Mouse (Mus musculus) cortical plate, adult 2 months (tissue): ENCODE data around the gene Pcgf1. TPM values are rescaled to one million over a fixed set of nuclear protein-coding genes. Genes with fewer than 3 reads are reported as not detected.

Experiments used
- H3K27ac ChIP-seq: fragments of 200-500 bp; 2 replicates; pipeline ENCODE4 v1.5.1; 2012; ENCODE audit warnings: low read length, control low read depth, inconsistent platforms; ENCODE audit not compliant: insufficient read depth
- H3K4me1 ChIP-seq: fragments of 200-500 bp; 2 replicates; pipeline ENCODE4 v1.6.1; 2011; ENCODE audit warnings: low read length; ENCODE audit not compliant: control insufficient read depth, insufficient read depth
- H3K4me3 ChIP-seq: fragments of 200-500 bp; 2 replicates; pipeline ENCODE4 v1.5.1; 2011; ENCODE audit warnings: mild to moderate bottlenecking, low read length, control low read depth; ENCODE audit not compliant: insufficient read depth
- CTCF ChIP-seq: fragments of 200-500 bp; IDR thresholded peaks from 2 replicates; pipeline ENCODE4 v1.5.1; 2011; ENCODE audit warnings: mild to moderate bottlenecking, control low read depth, low read length; ENCODE audit not compliant: insufficient read depth; ENCODE audit errors: extremely low read depth
- POLR2A ChIP-seq: fragments of 200-500 bp; IDR thresholded peaks from 2 replicates; pipeline ENCODE4 v1.6.1; 2011; ENCODE audit warnings: mild to moderate bottlenecking, low read length, control low read depth; ENCODE audit not compliant: insufficient read depth; ENCODE audit errors: extremely low read depth
- polyA plus RNA-seq: library from polyadenylated mRNA; depleted of rRNA; stranded (reverse); fragments of >200 nt; gene quantifications from 2 replicates; pipeline ENCODE4 v1.2.3, GENCODE M21; 2012; rRNA removed

Pcgf1 gene
- polyA plus RNA-seq, 1 experiment = 40.2 TPM

DNA sequence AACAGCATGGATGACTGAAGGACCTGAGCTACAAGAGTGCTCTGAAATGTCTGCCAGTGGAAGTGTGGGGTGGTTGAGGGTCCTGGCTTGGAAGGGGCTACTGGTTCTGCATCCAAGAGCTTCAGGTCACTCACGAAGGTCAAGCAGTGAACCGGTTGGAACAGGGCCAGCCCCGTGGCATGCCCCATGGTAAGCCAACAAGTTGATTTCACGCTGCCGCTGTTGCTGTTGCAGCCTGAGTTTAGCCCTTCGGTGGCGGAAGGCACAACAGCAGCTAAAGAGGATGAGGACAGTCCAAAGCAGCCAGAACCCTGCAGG, 42.0 kb downstream of the Pcgf1 start:
- Histone ChIP-seq H3K4me1 (no peaks in the 10 kb centered on the region), H3K4me3 (no peak overlapping the region), H3K27ac (no peak overlapping the region)
- no peak for TF ChIP-seq CTCF

DNA sequence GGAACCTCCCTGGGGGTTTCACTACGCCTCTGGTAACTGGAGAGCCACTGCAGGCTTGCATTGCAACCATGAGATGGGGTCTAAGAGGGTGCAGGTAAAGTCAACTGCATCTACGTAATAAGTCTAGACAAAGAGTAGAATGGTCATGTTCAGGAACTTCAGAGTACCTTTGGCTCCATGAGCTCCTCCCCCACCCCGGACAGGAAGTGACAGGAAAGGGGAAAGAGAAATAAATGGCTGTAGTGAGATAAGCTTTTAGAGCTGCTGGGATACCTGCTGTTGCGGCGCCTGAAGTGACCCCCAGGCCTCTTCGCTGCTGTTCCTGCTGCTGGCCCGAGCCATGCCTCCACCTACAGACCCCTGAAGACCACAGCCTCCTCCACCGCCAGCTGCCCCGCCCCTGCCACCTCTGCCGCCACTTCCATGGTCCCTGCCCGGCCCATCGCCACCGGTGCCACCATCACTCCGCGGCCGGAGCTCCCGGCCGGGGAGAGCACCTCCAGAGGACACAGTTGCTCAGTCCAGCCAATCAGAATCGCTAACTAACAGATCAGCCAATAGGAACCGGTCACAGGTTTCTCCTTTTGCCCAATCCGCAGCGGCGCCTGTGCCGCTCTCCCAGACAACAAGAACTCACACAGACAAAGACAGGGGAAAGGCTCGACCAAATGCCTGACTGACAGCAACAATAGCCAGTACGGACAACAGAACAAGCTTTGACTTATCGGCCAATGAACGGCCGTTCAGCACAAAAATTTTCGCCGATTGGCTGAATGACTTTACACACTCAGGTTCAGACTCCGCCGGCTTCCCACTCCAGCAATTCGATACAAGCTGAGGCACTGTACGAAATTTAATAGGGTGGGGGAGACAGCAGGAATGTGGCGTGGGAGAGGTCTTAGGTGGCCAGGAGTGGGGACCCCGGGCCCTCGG, 43.5 kb downstream of the Pcgf1 start, which contains the start of gene Wbp1:
Gene Wbp1 (minus strand): TSS at position 630 of the 933 bp plus-strand sequence.
- Histone ChIP-seq H3K27ac (peak within 1 kb of the TSS; percentile 19), H3K4me3 (peak within 1 kb of the TSS; percentile 51), H3K4me1 (no peaks in the 10 kb centered on the region)
- TF ChIP-seq POLR2A (peak; percentile 69), CTCF (no peak)

DNA sequence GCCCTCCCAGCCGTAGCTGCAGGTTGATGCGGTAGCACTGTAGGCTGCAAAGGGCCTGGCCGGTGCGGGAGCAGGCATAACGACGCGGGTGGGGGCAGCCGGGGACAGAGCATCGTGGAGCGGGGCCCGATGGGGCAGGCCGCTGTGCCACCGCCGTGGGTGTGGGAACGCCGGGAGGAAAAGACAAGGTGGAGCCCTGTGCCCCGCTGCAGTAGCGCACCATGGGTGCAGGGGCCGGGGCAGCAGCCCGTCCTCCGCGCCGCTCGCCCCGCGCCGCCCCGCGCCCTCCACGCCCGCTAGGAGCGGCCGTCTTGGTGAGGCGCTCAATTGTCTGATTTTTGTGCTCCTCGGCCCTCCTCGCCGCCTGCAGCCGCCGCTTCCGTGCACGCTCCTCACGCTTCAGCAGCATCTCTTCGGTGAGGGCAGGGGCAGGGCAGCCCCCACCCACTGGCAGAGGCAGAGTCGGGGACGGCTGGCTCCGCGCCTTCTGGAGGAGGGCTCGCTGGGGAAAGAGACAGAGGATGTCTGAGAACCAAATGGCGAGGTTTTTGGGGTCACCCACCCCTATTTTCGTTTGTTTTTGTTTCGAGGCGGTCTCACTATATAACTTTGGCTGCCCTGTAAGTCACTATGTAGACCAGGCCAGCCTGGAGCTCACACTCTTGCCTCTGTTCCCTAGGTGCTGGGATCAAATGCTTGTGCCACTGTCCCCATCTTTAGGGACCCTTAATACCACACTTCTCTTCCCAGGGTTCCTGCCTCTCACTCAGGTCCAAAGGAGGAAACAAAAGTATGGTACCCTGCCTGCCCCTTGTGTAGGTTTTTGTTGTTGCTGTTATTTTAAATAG, 44.4 kb downstream of the Pcgf1 start:
- TF ChIP-seq CTCF = no peak
- no peak for TF ChIP-seq POLR2A
- H3K27ac ChIP-seq = peak overlapping the region; percentile 18; the same call in 1 of the 2 replicates
- H3K4me3 ChIP-seq = peak overlapping the region; percentile 51
- no peaks in the 10 kb centered on the region for H3K4me1 ChIP-seq

DNA sequence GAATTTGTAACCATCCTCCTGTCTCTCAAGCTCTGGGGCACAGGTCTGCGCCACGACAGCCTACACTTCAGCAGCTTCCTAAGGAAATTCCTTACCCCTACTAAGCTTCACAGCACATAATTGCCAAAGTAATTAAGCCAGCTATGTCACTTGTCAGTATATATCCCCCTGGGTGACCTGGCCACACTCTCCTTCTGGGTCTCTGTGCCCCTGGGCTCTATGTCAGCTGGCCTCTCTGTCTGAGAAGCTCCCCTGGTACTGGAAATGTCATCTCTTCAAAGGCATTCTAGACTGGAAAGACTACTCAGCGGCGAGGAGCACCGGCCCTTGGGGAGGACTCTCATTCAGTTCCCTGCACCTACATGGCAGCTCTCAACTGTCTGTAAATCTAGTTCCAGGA, 45.3 kb downstream of the Pcgf1 start:
- no peak overlapping the region for H3K4me3 ChIP-seq
- no peak for TF ChIP-seq CTCF
- no peak for TF ChIP-seq POLR2A
- H3K27ac ChIP-seq = no peak overlapping the region
- H3K4me1 ChIP-seq = no peaks in the 10 kb centered on the region

DNA sequence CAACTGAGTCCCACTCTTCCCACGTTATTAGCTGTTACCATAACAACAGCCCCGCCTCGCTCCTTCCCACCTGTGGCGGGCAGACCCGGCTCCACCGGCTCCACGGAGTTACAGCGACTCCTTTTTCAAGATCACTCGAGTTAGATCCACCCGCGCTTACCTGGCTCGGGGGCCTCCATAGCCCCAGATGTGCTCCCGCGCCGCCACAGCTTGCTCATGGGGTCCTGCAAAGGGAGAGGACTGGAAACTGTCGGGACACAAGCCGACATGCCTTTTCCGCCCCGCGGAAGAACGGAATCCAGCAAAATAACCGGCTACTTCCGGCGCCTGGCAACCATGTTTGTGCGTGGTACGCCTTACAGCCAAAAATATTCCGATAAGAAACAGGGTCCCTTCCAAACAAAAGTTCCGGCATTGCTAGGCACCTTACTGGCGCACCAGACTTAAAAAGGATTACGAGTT, 47.2 kb downstream of the Pcgf1 start:
- peak overlapping the region; percentile 63 for H3K4me3 ChIP-seq
- TF ChIP-seq POLR2A = peak; percentile 72
- no peak for TF ChIP-seq CTCF
- no peak overlapping the region for H3K27ac ChIP-seq
- no peaks in the 10 kb centered on the region for H3K4me1 ChIP-seq

DNA sequence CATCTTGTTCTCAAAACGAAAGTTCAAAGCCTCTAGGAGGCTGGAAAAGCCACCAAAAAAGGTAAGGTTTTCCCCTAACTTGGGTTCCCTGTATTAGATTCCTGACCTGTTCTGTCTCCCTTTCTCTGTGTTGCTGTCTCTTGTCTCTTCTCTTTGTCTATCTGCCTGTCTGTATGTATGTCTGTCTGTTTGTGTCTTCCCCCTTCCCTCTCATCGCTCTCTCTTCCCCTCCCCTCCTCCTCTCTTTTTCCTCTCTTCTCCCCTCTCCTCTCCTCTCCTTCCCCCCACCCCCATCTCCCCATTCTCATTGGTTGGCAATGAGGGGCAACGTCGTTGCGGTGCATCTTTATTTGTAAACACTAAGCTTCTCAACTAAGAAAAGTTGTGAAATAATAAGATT, 47.7 kb downstream of the Pcgf1 start, which contains the start of gene Ino80b:
Gene Ino80b (minus strand): TSS at position 101 of the 400 bp plus-strand sequence.
- no peak for TF ChIP-seq POLR2A
- TF ChIP-seq CTCF = no peak
- no peak within 1 kb of the TSS for H3K27ac ChIP-seq

DNA sequence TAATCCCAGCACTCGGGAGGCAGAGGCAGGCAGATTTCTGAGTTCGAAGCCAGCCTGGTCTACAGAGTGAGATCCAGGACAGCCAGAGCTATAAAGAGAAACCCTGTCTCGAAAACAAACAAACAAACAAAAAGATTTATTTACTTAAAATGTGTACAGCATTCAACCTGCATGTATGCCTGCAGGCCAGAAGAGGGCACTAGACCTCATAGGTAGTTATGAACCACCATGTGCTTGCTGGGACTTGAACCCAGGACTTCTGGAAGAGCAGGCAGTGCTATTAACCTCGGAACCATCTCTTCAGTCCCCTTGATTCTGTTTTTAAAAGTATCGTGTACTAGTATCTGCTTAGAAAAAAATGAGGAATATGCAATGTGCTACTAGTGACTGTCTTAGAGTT, 49.8 kb downstream of the Pcgf1 start:
- H3K4me3 ChIP-seq = no peak overlapping the region

More for the DNA sequence above, 47.7 kb downstream of the Pcgf1 start, which contains the start of gene Ino80b:
- H3K4me3 ChIP-seq = peak within 1 kb of the TSS; percentile 63
- no peaks in the 10 kb centered on the region for H3K4me1 ChIP-seq

More for the DNA sequence above, 49.8 kb downstream of the Pcgf1 start:
- no peak for TF ChIP-seq POLR2A
- no peak for TF ChIP-seq CTCF
- H3K4me1 ChIP-seq = no peaks in the 10 kb centered on the region
- H3K27ac ChIP-seq = no peak overlapping the region

Other genes starting within 250 kb of the Pcgf1 start
- gene Sema4f, start 138.1 kb upstream of the Pcgf1 start, polyA plus RNA-seq = 33.5 and 33.7 TPM in 2 replicates
- 0.06 and 0.17 TPM in 2 replicates for gene M1ap, start 131.0 kb upstream of the Pcgf1 start, polyA plus RNA-seq
- gene Dok1, start 44.4 kb upstream of the Pcgf1 start, polyA plus RNA-seq = 1.2 and 1.9 TPM in 2 replicates
- 4.9 and 6.6 TPM in 2 replicates for gene Loxl3, start 43.7 kb upstream of the Pcgf1 start, polyA plus RNA-seq
- gene Aup1, start 23.3 kb upstream of the Pcgf1 start, polyA plus RNA-seq = 224 and 239 TPM in 2 replicates
- gene Htra2, start 22.6 kb upstream of the Pcgf1 start, polyA plus RNA-seq = 58.8 and 66.9 TPM in 2 replicates
- gene Dqx1, start 20.0 kb upstream of the Pcgf1 start, polyA plus RNA-seq = 0.52 and 0.68 TPM in 2 replicates
- not detected in 2 replicates for gene Tlx2, start 7.6 kb upstream of the Pcgf1 start, polyA plus RNA-seq
- gene Lbx2, start 8.5 kb downstream of the Pcgf1 start, polyA plus RNA-seq = 0.40 and 0.42 TPM in 2 replicates
- 8.1 and 9.7 TPM in 2 replicates for gene Ccdc142, start 23.7 kb downstream of the Pcgf1 start, polyA plus RNA-seq
- 7.8 and 9.7 TPM in 2 replicates for gene Gm42688, start 23.7 kb downstream of the Pcgf1 start, polyA plus RNA-seq
- 95.3 and 98.0 TPM in 2 replicates for gene Mrpl53, start 31.2 kb downstream of the Pcgf1 start, polyA plus RNA-seq
- gene Mogs, start 37.6 kb downstream of the Pcgf1 start, polyA plus RNA-seq = 31.4 and 32.6 TPM in 2 replicates
- gene Wbp1, start 43.7 kb downstream of the Pcgf1 start, polyA plus RNA-seq = 74.4 and 78.5 TPM in 2 replicates
- gene Ino80b, start 47.6 kb downstream of the Pcgf1 start, polyA plus RNA-seq = 23.2 and 25.5 TPM in 2 replicates
- gene Rtkn, start 57.6 kb downstream of the Pcgf1 start, polyA plus RNA-seq = 163 and 169 TPM in 2 replicates
- 29.0 and 34.1 TPM in 2 replicates for gene Wdr54, start 78.5 kb downstream of the Pcgf1 start, polyA plus RNA-seq
- gene 1700003E16Rik, start 78.5 kb downstream of the Pcgf1 start, polyA plus RNA-seq = 29.7 and 31.4 TPM in 2 replicates
- 332 and 350 TPM in 2 replicates for gene Dctn1, start 88.1 kb downstream of the Pcgf1 start, polyA plus RNA-seq
- gene Slc4a5, start 142.0 kb downstream of the Pcgf1 start, polyA plus RNA-seq = 0.06 and 0.35 TPM in 2 replicates
- gene Mthfd2, start 248.0 kb downstream of the Pcgf1 start, polyA plus RNA-seq = 6.4 and 7.6 TPM in 2 replicates
- 16.2 and 18.6 TPM in 2 replicates for gene Mob1a, start 248.1 kb downstream of the Pcgf1 start, polyA plus RNA-seq